Mouse (Mus musculus) CH12.LX (cell line): Measurements from ENCODE around the gene Mtmr12. TPM values are rescaled to one million over a fixed set of nuclear protein-coding genes. Genes with fewer than 3 reads are reported as not detected.

Source experiments
- DNase-seq: peaks from one replicate; pipeline ENCODE4 v3.0.0-alpha.2; 2013; ENCODE audit errors: extremely low read depth
- H3K27ac ChIP-seq: 2 replicates; pipeline ENCODE4 v1.5.1; 2012; ENCODE audit warnings: low read depth, mild to moderate bottlenecking, control low read depth, moderate library complexity; ENCODE audit not compliant: insufficient read depth
- H3K27me3 ChIP-seq: replicated peaks from 2 replicates; pipeline ENCODE3; 2012; ENCODE audit warnings: inconsistent platforms
- H3K36me3 ChIP-seq, 2 experiments: replicated peaks in 1 of 2; 2 replicates each; pipeline versions ENCODE3 to v1.6.1; 2012; ENCODE audit warnings: inconsistent platforms in 1 of 2, low read length in 1 of 2, mild to moderate bottlenecking in 1 of 2, mixed read lengths in 1 of 2, moderate library complexity in 1 of 2; ENCODE audit not compliant: control insufficient read depth in 1 of 2, insufficient read depth in 1 of 2
- H3K4me1 ChIP-seq, 2 experiments: 2 replicates each; pipeline ENCODE4 v1.6.1; 2012; ENCODE audit warnings: inconsistent platforms in 1 of 2, moderate library complexity in 1 of 2; ENCODE audit not compliant: insufficient read depth in 2 of 2, control insufficient read depth in 1 of 2
- H3K4me2 ChIP-seq: 2 replicates; pipeline ENCODE4 v1.6.1; 2012; ENCODE audit warnings: low read depth, mild to moderate bottlenecking, control low read depth; ENCODE audit not compliant: poor library complexity, insufficient read depth, severe bottlenecking
- H3K4me3 ChIP-seq, 3 experiments: fragments of 150-350 bp in 1 of 3; sonication (generic) in 1 of 3; replicated peaks in 1 of 3; 2 replicates each; pipeline versions ENCODE3 to v1.5.1; 2011 to 2012; ENCODE audit warnings: low read depth in 2 of 3, low read length in 2 of 3, mild to moderate bottlenecking in 2 of 3, moderate library complexity in 2 of 3, control low read depth in 1 of 3, improper control_type of control experiment in 1 of 3, inconsistent platforms in 1 of 3, mixed read lengths in 1 of 3; ENCODE audit not compliant: poor library complexity in 1 of 3
- H3K79me2 ChIP-seq: replicated peaks from 2 replicates; pipeline ENCODE4 v1.6.1; 2012; ENCODE audit warnings: mild to moderate bottlenecking, moderate library complexity; ENCODE audit not compliant: control insufficient read depth, poor library complexity, insufficient read depth, severe bottlenecking; ENCODE audit errors: extremely low read depth
- H3K9ac ChIP-seq: 2 replicates; pipeline ENCODE4 v1.6.1; 2012; ENCODE audit warnings: low read depth, mild to moderate bottlenecking, control low read depth, moderate library complexity; ENCODE audit not compliant: insufficient read depth
- H3K9me3 ChIP-seq: replicated peaks from 2 replicates; pipeline ENCODE3; 2012; ENCODE audit warnings: low read length, inconsistent platforms, mixed read lengths
- BHLHE40 ChIP-seq: IDR thresholded peaks from 2 replicates; pipeline ENCODE4 v1.6.1; 2011; ENCODE audit warnings: mild to moderate bottlenecking, low read depth, low read length, improper control_type of control experiment
- CHD1 ChIP-seq: IDR thresholded peaks from 2 replicates; pipeline ENCODE4 v1.6.1; 2012; ENCODE audit warnings: low read depth, low read length, improper control_type of control experiment, inconsistent platforms
- CHD2 ChIP-seq: IDR thresholded peaks from 2 replicates; pipeline ENCODE4 v1.6.1; 2011; ENCODE audit warnings: low read length, improper control_type of control experiment
- CTCF ChIP-seq, 2 experiments: IDR thresholded peaks in 1 of 2; conservative IDR thresholded peaks in 1 of 2; 2 replicates each; pipeline ENCODE4 v1.5.1; 2011 to 2012; ENCODE audit warnings: low read depth in 2 of 2, low read length in 2 of 2, improper control_type of control experiment in 1 of 2, inconsistent platforms in 1 of 2, mild to moderate bottlenecking in 1 of 2, moderate library complexity in 1 of 2
- ELF1 ChIP-seq: IDR thresholded peaks from 2 replicates; pipeline ENCODE4 v1.6.1; 2014; ENCODE audit warnings: low read depth, mild to moderate bottlenecking, inconsistent platforms, low read length, improper control_type of control experiment
- GABPA ChIP-seq: IDR thresholded peaks from 2 replicates; pipeline ENCODE4 v1.6.1; 2012; ENCODE audit warnings: low read depth, low read length, improper control_type of control experiment, inconsistent platforms; ENCODE audit not compliant: insufficient replicate concordance
- HCFC1 ChIP-seq: IDR thresholded peaks from 2 replicates; pipeline ENCODE4 v1.6.1; 2012; ENCODE audit warnings: low read depth, mild to moderate bottlenecking, inconsistent platforms, low read length, improper control_type of control experiment
- JUN ChIP-seq: IDR thresholded peaks from 2 replicates; pipeline ENCODE4 v1.6.1; 2011; ENCODE audit warnings: low read depth, mild to moderate bottlenecking, low read length, improper control_type of control experiment, moderate library complexity; ENCODE audit not compliant: insufficient read depth
- KAT2A ChIP-seq: IDR thresholded peaks from 2 replicates; pipeline ENCODE4 v1.6.1; 2012; ENCODE audit warnings: low read length, improper control_type of control experiment, inconsistent platforms; ENCODE audit not compliant: insufficient replicate concordance
- MAZ ChIP-seq: IDR thresholded peaks from 2 replicates; pipeline ENCODE4 v1.6.1; 2012; ENCODE audit warnings: low read depth, mild to moderate bottlenecking, inconsistent platforms, low read length, improper control_type of control experiment, moderate library complexity
- MEF2A ChIP-seq: IDR thresholded peaks from 2 replicates; pipeline ENCODE4 v1.6.1; 2014; ENCODE audit warnings: low read depth, mild to moderate bottlenecking, inconsistent platforms, low read length, improper control_type of control experiment, borderline replicate concordance
- MXI1 ChIP-seq: IDR thresholded peaks from 2 replicates; pipeline ENCODE4 v1.6.1; 2011; ENCODE audit warnings: mild to moderate bottlenecking, low read depth, low read length, improper control_type of control experiment
- NRF1 ChIP-seq: IDR thresholded peaks from 2 replicates; pipeline ENCODE4 v1.6.1; 2014; ENCODE audit warnings: low read depth, mild to moderate bottlenecking, inconsistent platforms, low read length, improper control_type of control experiment, moderate library complexity
- POLR2A ChIP-seq: IDR thresholded peaks from 2 replicates; pipeline ENCODE4 v1.6.1; 2011; ENCODE audit warnings: low read depth, mild to moderate bottlenecking, improper control_type of control experiment, low read length
- POLR2AphosphoS2 ChIP-seq: IDR thresholded peaks from 2 replicates; pipeline ENCODE4 v1.6.1; 2011; ENCODE audit warnings: low read depth, low read length, improper control_type of control experiment
- RAD21 ChIP-seq: IDR thresholded peaks from 2 replicates; pipeline ENCODE4 v1.6.1; 2011; ENCODE audit warnings: low read depth, mild to moderate bottlenecking, low read length, improper control_type of control experiment, moderate library complexity
- TBP ChIP-seq: conservative IDR thresholded peaks from 2 replicates; pipeline ENCODE4 v1.6.1; 2011; ENCODE audit warnings: low read depth, low read length, improper control_type of control experiment
- UBTF ChIP-seq: IDR thresholded peaks from 2 replicates; pipeline ENCODE4 v1.6.1; 2012; ENCODE audit warnings: low read depth, mild to moderate bottlenecking, inconsistent platforms, low read length, improper control_type of control experiment, moderate library complexity
- ZNF384 ChIP-seq: IDR thresholded peaks from 2 replicates; pipeline ENCODE4 v1.6.1; 2012; ENCODE audit warnings: low read depth, low read length, improper control_type of control experiment, inconsistent platforms
- dilution Hi-C: fragments of 300-500 bp; cut with MboI; formaldehyde crosslinking; loops from 2 replicates; pipeline ENCODE4 v1.14.3; 2020; ENCODE audit warnings: low sequenced_read_pairs; ENCODE audit not compliant: extremely low pct_unique_long_range_greater_than_20kb, extremely low pct_ligation_motif_present
- in situ Hi-C: fragments of 300-500 bp; cut with MboI; formaldehyde crosslinking; loops from 3 replicates; pipeline ENCODE4 v1.14.3; 2019; ENCODE audit warnings: low sequenced_read_pairs, low pct_ligation_motif_present, low pct_unique_long_range_greater_than_20kb, mixed read lengths
- polyA plus RNA-seq: library from polyadenylated mRNA; unstranded; fragments of >175 nt; gene quantifications from 2 replicates; pipeline ENCODE4 v1.2.1, GENCODE M21; 2012; ENCODE audit warnings: low read depth; ENCODE audit not compliant: insufficient read length
- total RNA-seq, 2 experiments: library from RNA; depleted of rRNA; stranded (reverse); fragments of 300-350 nt in 1 of 2; fragments of >200 nt in 1 of 2; gene quantifications; 2 replicates each; pipeline ENCODE4 v1.2.3; 2012 to 2014

Gene Mtmr12
- total and polyA plus RNA-seq, 3 experiments: 8.2 to 16.3 (median 12.3) TPM

GRCm38 (mm10) chr15:12243792-12244191 lies 39.0 kb downstream of the Mtmr12 start:
- Histone ChIP-seq H3K36me3 (peaks cover 25 to 66% of the 10 kb centered on the region in 2 experiments), H3K4me3 (no peak overlapping the region), H3K4me1 (peaks cover 4 to 62% of the 10 kb centered on the region in 2 experiments; a peak in 2 of 4 replicates), H3K9ac (no peak overlapping the region), H3K9me3 (no peaks in the 10 kb centered on the region), H3K27me3 (no peaks in the 10 kb centered on the region), H3K4me2 (no peak overlapping the region), H3K79me2 (no peaks in the 10 kb centered on the region), H3K27ac (no peak overlapping the region)
- in situ Hi-C loops (loop anchor here (5.0 kb wide), 1 partner anchor 36 kb away; the partner anchor contains the start of gene Mtmr12), dilution Hi-C loops (no loop called here)
- no peak for TF ChIP-seq ELF1
- TF ChIP-seq CTCF (conservative IDR thresholded peaks at IDR 0.05 in 1 of 2, IDR thresholded peaks at IDR 0.05 in 1 of 2; ENCODE audit: low read depth in 2 of 2, low read length in 2 of 2): no peak
- TF ChIP-seq GABPA: no peak
- no peak for TF ChIP-seq KAT2A
- DNase-seq: no peak

GRCm38 (mm10) chr15:12245580-12246359 lies 40.9 kb downstream of the Mtmr12 start:
- H3K4me2 ChIP-seq: no peak overlapping the region
- H3K79me2 ChIP-seq: no peaks in the 10 kb centered on the region
- peaks cover 4 to 64% of the 10 kb centered on the region in 2 experiments; a peak in 2 of 4 replicates for H3K4me1 ChIP-seq
- no peak for TF ChIP-seq BHLHE40
- TF ChIP-seq CHD1: no peak
- no peak for TF ChIP-seq CTCF (conservative IDR thresholded peaks at IDR 0.05 in 1 of 2, IDR thresholded peaks at IDR 0.05 in 1 of 2; ENCODE audit: low read depth in 2 of 2, low read length in 2 of 2)
- no peak for TF ChIP-seq MXI1
- no peak for TF ChIP-seq NRF1
- TF ChIP-seq RAD21: no peak
- TF ChIP-seq POLR2AphosphoS2: no peak
- TF ChIP-seq TBP: no peak
- no peak for TF ChIP-seq MAZ
- TF ChIP-seq UBTF: no peak
- TF ChIP-seq MEF2A: no peak
- no peak for TF ChIP-seq HCFC1
- TF ChIP-seq GABPA: no peak
- TF ChIP-seq POLR2A: no peak
- TF ChIP-seq JUN: no peak
- TF ChIP-seq ELF1: no peak
- TF ChIP-seq CHD2: no peak
- TF ChIP-seq ZNF384: no peak
- in situ Hi-C loops: no loop called here
- no peaks in the 10 kb centered on the region for H3K27me3 ChIP-seq
- H3K9me3 ChIP-seq: no peaks in the 10 kb centered on the region
- no peak overlapping the region for H3K27ac ChIP-seq
- DNase-seq: no peak
- dilution Hi-C loops: no loop called here
- no peak overlapping the region for H3K4me3 ChIP-seq
- H3K36me3 ChIP-seq: peaks cover 17 to 58% of the 10 kb centered on the region in 2 experiments
- no peak overlapping the region for H3K9ac ChIP-seq
